Mouse (Mus musculus): ENCODE measurements around the gene 4833423E24Rik.

DNA sequence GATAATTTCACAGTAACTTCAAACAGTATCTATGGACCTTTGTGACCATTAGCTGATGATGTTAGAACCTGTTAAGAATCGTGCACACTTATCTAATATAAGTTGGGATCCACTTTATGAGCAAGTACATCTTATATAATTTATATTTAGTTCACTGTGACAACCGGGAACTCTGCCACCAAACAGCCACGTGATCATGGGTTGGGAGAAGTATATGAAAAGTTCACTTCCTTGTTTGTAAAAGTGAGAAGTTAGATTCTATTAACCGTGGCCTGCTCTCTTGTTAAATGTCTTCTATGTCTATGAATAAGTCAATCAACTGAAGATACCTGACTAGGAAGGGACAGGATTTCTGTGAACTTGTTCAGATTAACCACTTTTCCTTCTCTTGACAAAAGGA is 41.4 kb upstream of the 4833423E24Rik start:
- TF ChIP-seq CTCF (IDR thresholded peaks at IDR 0.05; ENCODE audit: borderline replicate concordance, insufficient read depth, low read length) (no peak), POLR2A (IDR thresholded peaks at IDR 0.05; ENCODE audit: low read depth, low read length) (no peak)

Measured in embryonic fibroblast, embryonic 13.5 days (primary cell).